Mouse (Mus musculus) neural tube, embryonic 15.5 days (tissue): Measurements from ENCODE around the gene Plxnd1. TPM values are rescaled to one million over a fixed set of nuclear protein-coding genes. Genes with fewer than 3 reads are reported as not detected.

ENCODE experiments used
- ATAC-seq: fragments of 200-750 bp; cut with Nextera tagmentation; 2 replicates; pipeline ENCODE4 v1.8.0; 2017; ENCODE audit warnings: mild to moderate bottlenecking, moderate TSS enrichment, moderate library complexity; ENCODE audit not compliant: low FRiP score
- H3K27ac ChIP-seq: fragments of 300-500 bp; sonication (generic); replicated peaks from 2 replicates; pipeline ENCODE4 v1.5.1; 2015; ENCODE audit warnings: mild to moderate bottlenecking, inconsistent platforms
- H3K27me3 ChIP-seq: fragments of 300-500 bp; sonication (generic); replicated peaks from 2 replicates; pipeline ENCODE4 v1.6.1; 2015; ENCODE audit warnings: inconsistent platforms
- H3K36me3 ChIP-seq: fragments of 300-500 bp; sonication (generic); 2 replicates; pipeline ENCODE4 v1.6.1; 2015; ENCODE audit warnings: inconsistent platforms
- H3K4me1 ChIP-seq: fragments of 300-500 bp; sonication (generic); 2 replicates; pipeline ENCODE4 v1.6.1; 2015; ENCODE audit warnings: inconsistent platforms
- H3K4me2 ChIP-seq: fragments of 300-500 bp; sonication (generic); 2 replicates; pipeline ENCODE4 v1.6.1; 2015; ENCODE audit warnings: inconsistent platforms, mild to moderate bottlenecking, moderate library complexity
- H3K4me3 ChIP-seq: fragments of 300-500 bp; sonication (generic); replicated peaks from 2 replicates; pipeline ENCODE4 v1.5.1; 2015; ENCODE audit warnings: mild to moderate bottlenecking, inconsistent platforms
- H3K9ac ChIP-seq: fragments of 300-500 bp; sonication (generic); replicated peaks from 2 replicates; pipeline ENCODE4 v1.6.1; 2015; ENCODE audit warnings: mild to moderate bottlenecking, inconsistent platforms
- H3K9me3 ChIP-seq: fragments of 300-500 bp; sonication (generic); replicated peaks from 2 replicates; pipeline ENCODE4 v1.6.1; 2016; ENCODE audit warnings: inconsistent platforms
- WGBS: fragments of 180-500 bp; shearing (Covaris S2); methylation state at CpG from one replicate; pipeline ENCODE4 v1.1.7; 2015; ENCODE audit warnings: mixed read lengths; 5-methylcytosine and 5-hydroxymethylcytosine counted together
- polyA plus RNA-seq: library from polyadenylated mRNA; unstranded; fragments of >200 nt; fragmentation: Nextera tagmentation; extraction: Ambion mirVana; gene quantifications from 2 replicates; pipeline ENCODE4 v1.2.1, GENCODE M21; 2015

Gene Plxnd1
- polyA plus RNA-seq, 1 experiment from 2014 or later: 8.8 TPM

GRCm38 (mm10) chr6:115931639-115932038 is 63.2 kb downstream of the Plxnd1 start, which contains the start of gene Rho:
Rho (plus strand) TSS chr6:115931748.
- no peak within 1 kb of the TSS for H3K27ac ChIP-seq
- WGBS: 91% methylated on average over 14 of the region's 14 CpGs

DNA sequence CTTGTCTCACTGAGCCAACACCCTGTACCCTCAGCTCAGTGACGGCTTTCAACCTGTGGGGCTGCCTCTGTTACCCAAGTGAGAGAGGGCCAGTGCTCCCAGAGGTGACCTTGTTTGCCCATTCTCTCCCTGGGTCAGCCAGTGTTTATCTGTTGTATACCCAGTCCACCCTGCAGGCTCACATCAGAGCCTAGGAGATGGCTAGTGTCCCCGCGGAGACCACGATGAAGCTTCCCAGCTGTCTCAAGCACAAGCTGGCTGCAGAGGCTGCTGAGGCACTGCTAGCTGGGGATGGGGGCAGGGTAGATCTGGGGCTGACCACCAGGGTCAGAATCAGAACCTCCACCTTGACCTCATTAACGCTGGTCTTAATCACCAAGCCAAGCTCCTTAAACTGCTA is 64.8 kb downstream of the Plxnd1 start:
- Histone ChIP-seq H3K4me1 (peaks cover 27% of the 10 kb centered on the region), H3K9ac (no peak overlapping the region), H3K27ac (no peak overlapping the region), H3K4me2 (no peak overlapping the region), H3K4me3 (no peak overlapping the region), H3K9me3 (no peaks in the 10 kb centered on the region), H3K27me3 (no peaks in the 10 kb centered on the region), H3K36me3 (no peaks in the 10 kb centered on the region)
- no peak for ATAC-seq
- WGBS: 74% methylated on average over 5 of the region's 5 CpGs

More at GRCm38 (mm10) chr6:115931639-115932038, 63.2 kb downstream of the Plxnd1 start, which contains the start of gene Rho:
- ATAC-seq: no peak
- no peak within 1 kb of the TSS for H3K9ac ChIP-seq
- peaks cover 17% of the 10 kb centered on the region for H3K4me1 ChIP-seq
- H3K36me3 ChIP-seq: no peaks in the 10 kb centered on the region
- no peaks in the 10 kb centered on the region for H3K27me3 ChIP-seq
- no peak within 1 kb of the TSS for H3K4me2 ChIP-seq
- H3K4me3 ChIP-seq: no peak within 1 kb of the TSS
- H3K9me3 ChIP-seq: no peaks in the 10 kb centered on the region

- Histone ChIP-seq H3K9ac (no peak overlapping the region), H3K9me3 (no peaks in the 10 kb centered on the region), H3K4me2 (no peak overlapping the region), H3K4me1 (peaks cover 27% of the 10 kb centered on the region), H3K36me3 (no peaks in the 10 kb centered on the region; the same call in 1 of the 2 replicates), H3K27ac (0 out of 2 replicates have a peak overlapping the region, but pooled peaks have one; percentile 28), H3K27me3 (no peaks in the 10 kb centered on the region), H3K4me3 (no peak overlapping the region)
- 56% methylated on average over 10 of the region's 10 CpGs for WGBS
- peak; percentile 42; the same call in 1 of the 2 replicates for ATAC-seq
Measured at GRCm38 (mm10) chr6:115927292-115928242, 67.2 kb downstream of the Plxnd1 start.

- 0 out of 2 replicates have a peak overlapping the region, but pooled peaks have one; percentile 30 for H3K27ac ChIP-seq
- 45% methylated on average over 10 of the region's 10 CpGs for WGBS
- H3K9me3 ChIP-seq: no peaks in the 10 kb centered on the region
- H3K27me3 ChIP-seq: no peaks in the 10 kb centered on the region
- H3K4me2 ChIP-seq: no peak overlapping the region
- H3K9ac ChIP-seq: no peak overlapping the region
- ATAC-seq: no peak
- peaks cover 27% of the 10 kb centered on the region for H3K4me1 ChIP-seq
- H3K36me3 ChIP-seq: no peaks in the 10 kb centered on the region; the same call in 1 of the 2 replicates
- H3K4me3 ChIP-seq: no peak overlapping the region
Measured at GRCm38 (mm10) chr6:115926416-115926815, 68.4 kb downstream of the Plxnd1 start.

DNA sequence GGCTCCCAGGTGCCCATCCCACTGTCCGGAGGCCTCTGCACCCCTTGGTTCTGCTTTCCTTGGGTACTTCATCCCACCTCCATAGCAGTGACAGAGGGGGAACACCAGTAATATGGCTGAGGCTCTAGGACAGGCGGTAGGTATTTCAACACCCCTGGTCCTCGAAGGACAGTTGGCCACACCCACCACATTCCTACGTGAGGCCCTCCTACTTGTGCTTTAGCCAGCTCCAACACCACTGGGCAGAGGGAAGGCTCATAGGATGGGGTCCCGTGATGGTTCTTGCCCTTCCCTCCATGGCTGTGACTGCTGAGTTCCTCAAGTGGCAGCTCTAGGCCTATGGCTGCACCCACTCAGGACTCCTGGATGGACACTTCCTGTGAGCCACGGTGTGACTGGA is 70.0 kb downstream of the Plxnd1 start:
- no peaks in the 10 kb centered on the region for H3K27me3 ChIP-seq
- peaks cover 22% of the 10 kb centered on the region for H3K4me1 ChIP-seq
- H3K9ac ChIP-seq: no peak overlapping the region
- no peak for ATAC-seq
- WGBS: 54% methylated on average over 6 of the region's 6 CpGs
- H3K36me3 ChIP-seq: no peaks in the 10 kb centered on the region; the same call in 1 of the 2 replicates
- H3K9me3 ChIP-seq: no peaks in the 10 kb centered on the region
- H3K27ac ChIP-seq: no peak overlapping the region
- no peak overlapping the region for H3K4me3 ChIP-seq
- no peak overlapping the region for H3K4me2 ChIP-seq

- WGBS: 90% methylated on average over 5 of the region's 5 CpGs
- no peak overlapping the region for H3K4me2 ChIP-seq
- H3K4me3 ChIP-seq: no peak overlapping the region
- H3K27ac ChIP-seq: no peak overlapping the region
- H3K36me3 ChIP-seq: peaks cover 3% of the 10 kb centered on the region; the same call in 1 of the 2 replicates
- H3K4me1 ChIP-seq: 0 out of 2 replicates have a peak, but pooled peaks cover 9% of the 10 kb centered on the region
- ATAC-seq: no peak
- no peaks in the 10 kb centered on the region for H3K27me3 ChIP-seq
- H3K9ac ChIP-seq: no peak overlapping the region
- H3K9me3 ChIP-seq: no peaks in the 10 kb centered on the region
Measured at GRCm38 (mm10) chr6:115919876-115920275, 74.9 kb downstream of the Plxnd1 start.

DNA sequence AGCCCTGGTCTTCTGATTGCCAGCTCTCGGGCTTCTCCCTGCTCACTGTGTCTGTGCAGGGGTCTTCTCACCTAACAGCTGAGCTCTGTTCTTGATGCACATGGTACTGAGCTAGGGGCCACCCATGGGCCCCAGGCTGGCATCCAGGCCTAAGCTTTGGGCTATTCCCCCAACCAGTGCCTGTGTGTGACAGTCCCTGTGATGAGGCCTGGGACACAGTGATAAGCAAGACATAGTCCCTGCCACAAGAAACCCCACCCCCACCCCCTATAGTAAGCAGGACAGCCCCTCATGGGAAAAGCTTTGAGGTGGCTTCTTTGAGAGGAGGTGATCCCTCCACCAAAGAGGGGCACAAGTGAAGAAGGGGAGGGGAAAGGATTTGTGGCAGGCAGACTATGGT is 76.2 kb downstream of the Plxnd1 start:
- H3K4me1 ChIP-seq: peaks cover 13% of the 10 kb centered on the region; the same call in 1 of the 2 replicates
- no peak overlapping the region for H3K27ac ChIP-seq
- no peaks in the 10 kb centered on the region for H3K9me3 ChIP-seq
- no peak overlapping the region for H3K4me3 ChIP-seq
- no peak overlapping the region for H3K9ac ChIP-seq
- peaks cover 3% of the 10 kb centered on the region; the same call in 1 of the 2 replicates for H3K36me3 ChIP-seq
- no peaks in the 10 kb centered on the region for H3K27me3 ChIP-seq
- ATAC-seq: no peak
- 100% methylated on average over 1 of the region's 1 CpGs for WGBS
- H3K4me2 ChIP-seq: no peak overlapping the region

GRCm38 (mm10) chr6:115916611-115917010 is 78.2 kb downstream of the Plxnd1 start:
- Histone ChIP-seq H3K4me1 (peaks cover 13% of the 10 kb centered on the region; the same call in 1 of the 2 replicates), H3K9me3 (no peaks in the 10 kb centered on the region), H3K9ac (no peak overlapping the region), H3K27me3 (no peaks in the 10 kb centered on the region), H3K27ac (no peak overlapping the region), H3K36me3 (peaks cover 3% of the 10 kb centered on the region; the same call in 1 of the 2 replicates), H3K4me2 (no peak overlapping the region), H3K4me3 (no peak overlapping the region)
- WGBS: 85% methylated on average over 5 of the region's 5 CpGs
- ATAC-seq: no peak

- Histone ChIP-seq H3K4me1 (peaks cover 13% of the 10 kb centered on the region; the same call in 1 of the 2 replicates), H3K27ac (peak overlapping the region; percentile 10), H3K9ac (no peak overlapping the region), H3K9me3 (no peaks in the 10 kb centered on the region), H3K4me3 (no peak overlapping the region), H3K4me2 (no peak overlapping the region), H3K27me3 (no peaks in the 10 kb centered on the region), H3K36me3 (peaks cover 3% of the 10 kb centered on the region; the same call in 1 of the 2 replicates)
- 67% methylated on average over 17 of the region's 17 CpGs for WGBS
- ATAC-seq: no peak
Measured at GRCm38 (mm10) chr6:115915601-115916445, 79.0 kb downstream of the Plxnd1 start.

- no peak overlapping the region for H3K9ac ChIP-seq
- no peak overlapping the region for H3K4me2 ChIP-seq
- ATAC-seq: no peak; the same call in 1 of the 2 replicates
- no peaks in the 10 kb centered on the region for H3K27me3 ChIP-seq
- no peak overlapping the region for H3K4me3 ChIP-seq
- H3K4me1 ChIP-seq: peaks cover 13% of the 10 kb centered on the region; the same call in 1 of the 2 replicates
- peaks cover 3% of the 10 kb centered on the region; the same call in 1 of the 2 replicates for H3K36me3 ChIP-seq
- no peaks in the 10 kb centered on the region for H3K9me3 ChIP-seq
- 68% methylated on average over 15 of the region's 15 CpGs for WGBS
- 0 out of 2 replicates have a peak overlapping the region, but pooled peaks have one; percentile 10 for H3K27ac ChIP-seq
Measured at GRCm38 (mm10) chr6:115914511-115915202, 80.1 kb downstream of the Plxnd1 start.
